Mouse (Mus musculus) adrenal gland, adult 18-20 months (tissue): ENCODE data around the gene Gspt2. TPM values are rescaled to one million over a fixed set of nuclear protein-coding genes. Genes with fewer than 3 reads are reported as not detected.
"Not testable (repeated sequence)": the region's sequence is repeated elsewhere in the genome, so short reads cannot be mapped to it uniquely, and the experiment has no call there.

Source experiments
- DNase-seq, 2 experiments: peaks; one replicate each; pipeline ENCODE4 v3.0.0; 2021 to 2022; ENCODE audit warnings: low spot score in 2 of 2
- long read RNA-seq, 2 experiments: library from polyadenylated mRNA; stranded (forward); transcript quantifications; one replicate each; pipeline ENCODE4 v2.0.0; 2021
- total RNA-seq, 2 experiments: library from RNA; stranded (reverse); gene quantifications; 1 replicate in 1 of 2; 2 replicates in 1 of 2; pipeline ENCODE4 v1.2.3; 2021

The Gspt2 gene
- total RNA-seq, result 10 to 100 TPM in 1 of 2 experiments, 1 to 10 TPM in 1; 8.9 to 11.8 TPM
- long read RNA-seq, experiment 1, transcript Gspt2-201 (1 exons, 2,491 nt), result major isoform, 9 of 10 reads
- long read RNA-seq, experiment 1, partial matches to known transcripts, result 1 of 10 reads
- long read RNA-seq, experiment 1, other reads (novel, unspliced or antisense), result 0 of 10 reads
- long read RNA-seq, experiment 2, transcript Gspt2-201 (1 exons, 2,491 nt), result major isoform, 6 of 7 reads
- long read RNA-seq, experiment 2, partial matches to known transcripts, result 1 of 7 reads
- long read RNA-seq, experiment 2, other reads (novel, unspliced or antisense), result 0 of 7 reads

- peak; percentile 27 to 37 for DNase-seq
Measured at GRCm38 (mm10) chrX:94635961-94636563, at the start of gene Gspt2. Gspt2 (plus strand) TSS chrX:94636069.

- DNase-seq, result peak in 1 of 2 experiments; percentile 21
Measured at GRCm38 (mm10) chrX:94624835-94625803, 10.8 kb upstream of the Gspt2 start.

GRCm38 (mm10) chrX:94636911-94637310 is 1.0 kb downstream of the Gspt2 start:
- DNase-seq, result no peak

- no peak for DNase-seq
Measured at GRCm38 (mm10) chrX:94648541-94648940, 12.7 kb downstream of the Gspt2 start.

- DNase-seq, result no peak
Measured at GRCm38 (mm10) chrX:94657734-94658133, 21.9 kb downstream of the Gspt2 start.

GRCm38 (mm10) chrX:94670814-94671213 is 34.9 kb downstream of the Gspt2 start:
- no peak for DNase-seq

GRCm38 (mm10) chrX:94674977-94675376 is 39.1 kb downstream of the Gspt2 start:
- DNase-seq, result peak in 1 of 2 experiments; percentile 43

GRCm38 (mm10) chrX:94681581-94681980 is 45.7 kb downstream of the Gspt2 start:
- DNase-seq, result not testable (repeated sequence)

GRCm38 (mm10) chrX:94689593-94689992 is 53.7 kb downstream of the Gspt2 start:
- DNase-seq, result not testable (repeated sequence)

Other genes starting within 250 kb of the Gspt2 start
- 100 to 1,000 TPM; 245 to 263 TPM for gene Maged1, start 93.9 kb upstream of the Gspt2 start, total RNA-seq
- gene Zxdb, start 88.5 kb downstream of the Gspt2 start, total RNA-seq, result 10 to 100 TPM; 10.6 to 11.0 TPM